In genomic region chr16:49920191-49920590, GRCm38 (mm10) we compare ENCODE assay signal across 19 mouse cellular contexts.
DNase-seq lines count a peak whose midpoint lies in the region; ATAC-seq lines count a peak whose summit lies in the region.
"Had no signal": no experiment of that assay in that cellular context is flagged by ENCODE, and none has a peak within 500 bp of the region (broad histone marks: within the 10 kb centered on the region; RNA-seq: fewer than 3 reads in every experiment).

No protein-coding gene starts in this region.

- H3K36me3 ChIP-seq in forebrain, embryonic 11.5 days (ENCODE audit: control insufficient read depth, insufficient read depth, low read length), result no peaks in the 10 kb centered on the region
- H3K36me3 ChIP-seq: embryonic facial prominence, embryonic 10.5 days; forebrain, embryonic 15.5 days; heart, embryonic 13.5 days; hindbrain, embryonic 15.5 days had no signal

- no peaks in the 10 kb centered on the region for H3K4me1 ChIP-seq in forebrain, embryonic 11.5 days (replicated peaks; ENCODE audit: control insufficient read depth, insufficient read depth, low read length)
- H3K4me1 ChIP-seq: forebrain, embryonic 15.5 days; hindbrain, embryonic 15.5 days had no signal

- no peak overlapping the region for H3K9ac ChIP-seq in forebrain, embryonic 11.5 days (ENCODE audit: low read length)
- H3K9ac ChIP-seq: forebrain, embryonic 15.5 days; heart, embryonic 13.5 days; hindbrain, embryonic 15.5 days had no signal

- H3K9me3 ChIP-seq in forebrain, embryonic 11.5 days (ENCODE audit: control insufficient read depth, low read length), result no peaks in the 10 kb centered on the region
- H3K9me3 ChIP-seq: embryonic facial prominence, embryonic 10.5 days; forebrain, embryonic 15.5 days; heart, embryonic 13.5 days; hindbrain, embryonic 15.5 days had no signal

- DNase-seq in cerebellum, postnatal 4 days (ENCODE audit: low spot score in 2 of 2), result no peak
- peak; percentile 49 to 70 for DNase-seq in cerebellum, adult 18-20 months
- DNase-seq in cerebellum, adult 9-11 months, result peak; percentile 75
- peak; percentile 50 to 59 for DNase-seq in cerebellum, postnatal 36 days
- DNase-seq in kidney, adult 9 months, result no peak
- DNase-seq in forebrain, embryonic 11.5 days (ENCODE audit: low spot score), result no peak
- no peak for DNase-seq in kidney, postnatal 10 days
- DNase-seq: adrenal gland, postnatal 14 days; B cell, adult 2 months; gastrocnemius, postnatal 14 days; heart, postnatal 36 days; kidney, adult 2 months had no signal

- peak; percentile 76 for ATAC-seq in cerebellum, adult (ENCODE audit: insufficient number of reproducible peaks, low FRiP score, low TSS enrichment)
- no peak for ATAC-seq in forebrain, embryonic 11.5 days (replicated peaks; ENCODE audit: low FRiP score)
- ATAC-seq: CD4-positive, CD25-positive, alpha-beta regulatory T cell, adult 4 months; forebrain, embryonic 15.5 days; intestine, embryonic 16.5 days had no signal

- WGBS in forebrain, embryonic 11.5 days, result 92% methylated on average over 10 of the region's 10 CpGs

- no peaks in the 10 kb centered on the region for H3K27me3 ChIP-seq in forebrain, embryonic 11.5 days (ENCODE audit: control insufficient read depth, insufficient read depth, low read length)
- H3K27me3 ChIP-seq: forebrain, embryonic 15.5 days; heart, embryonic 13.5 days; hindbrain, embryonic 15.5 days had no signal

- no peak overlapping the region for H3K4me2 ChIP-seq in forebrain, embryonic 11.5 days (ENCODE audit: low read depth, low read length, severe bottlenecking)
- H3K4me2 ChIP-seq: forebrain, embryonic 15.5 days; heart, embryonic 13.5 days; hindbrain, embryonic 15.5 days had no signal

- no peak overlapping the region for H3K4me3 ChIP-seq in forebrain, embryonic 11.5 days (ENCODE audit: low read depth, low read length)
- H3K4me3 ChIP-seq: embryonic facial prominence, embryonic 10.5 days; forebrain, embryonic 15.5 days; heart, embryonic 13.5 days; hindbrain, embryonic 15.5 days had no signal

- H3K27ac ChIP-seq in forebrain, embryonic 11.5 days (ENCODE audit: low read depth, low read length), result no peak overlapping the region
- H3K27ac ChIP-seq: embryonic facial prominence, embryonic 10.5 days; forebrain, embryonic 15.5 days; heart, embryonic 13.5 days; hindbrain, embryonic 15.5 days had no signal

Comparison
In these comparisons a context has a peak if more than half of its experiments do, and no peak if none do; other contexts are left out.
1. DNase-seq: peak in cerebellum, adult 18-20 months (2 of 2), cerebellum, adult 9-11 months (single experiment) and cerebellum, postnatal 36 days (2 of 2); none in cerebellum, postnatal 4 days (0 of 2), kidney, adult 9 months (single experiment), forebrain, embryonic 11.5 days (single experiment) and kidney, postnatal 10 days (single experiment).